Mouse (Mus musculus) frontal cortex, postnatal 10 days (tissue): ENCODE measurements around the gene Skp1a.
A peak's percentile ranks its signal among the peaks of the same experiment; 100 is the strongest.

ENCODE experiments used
- DNase-seq, 2 experiments: peaks; one replicate each; pipeline ENCODE4 v3.0.0; 2022; ENCODE audit warnings: low spot score in 2 of 2, mixed read lengths in 1 of 2

Skp1a gene

DNA sequence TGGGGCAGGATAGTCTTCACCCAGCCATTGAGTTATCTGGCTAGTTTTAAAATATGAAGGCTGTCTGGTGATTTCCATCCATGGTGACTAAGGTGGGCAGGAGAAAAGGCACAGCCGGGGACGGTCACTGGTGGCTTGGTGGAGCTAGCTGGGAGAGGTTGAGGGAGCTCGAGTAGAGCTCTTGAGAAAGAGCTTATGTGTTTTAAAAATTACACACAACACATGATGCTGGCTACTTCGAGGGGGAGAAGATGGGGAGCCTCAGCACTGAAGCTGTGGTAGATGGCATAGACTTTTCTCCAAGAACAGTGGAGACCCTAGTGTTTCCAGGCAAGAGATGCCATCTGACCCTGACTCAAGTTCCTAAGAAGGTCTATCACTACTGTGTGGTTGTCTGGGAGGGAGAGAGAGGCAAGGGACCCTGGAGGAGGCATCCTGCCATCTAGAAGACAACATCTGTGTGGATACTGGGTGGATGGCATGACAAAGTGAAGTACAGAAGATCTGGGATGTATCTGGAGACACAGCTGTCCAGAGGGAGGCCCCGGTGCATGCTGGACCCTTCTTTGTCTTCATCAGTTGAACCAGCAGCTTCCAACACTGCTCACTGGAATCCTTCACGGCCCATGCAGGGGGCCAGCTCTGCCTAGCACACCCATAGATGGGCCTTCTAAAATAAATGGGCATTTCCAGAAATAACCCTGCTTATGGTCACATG lies 45.8 kb downstream of the Skp1a start:
- DNase-seq = no peak

DNA sequence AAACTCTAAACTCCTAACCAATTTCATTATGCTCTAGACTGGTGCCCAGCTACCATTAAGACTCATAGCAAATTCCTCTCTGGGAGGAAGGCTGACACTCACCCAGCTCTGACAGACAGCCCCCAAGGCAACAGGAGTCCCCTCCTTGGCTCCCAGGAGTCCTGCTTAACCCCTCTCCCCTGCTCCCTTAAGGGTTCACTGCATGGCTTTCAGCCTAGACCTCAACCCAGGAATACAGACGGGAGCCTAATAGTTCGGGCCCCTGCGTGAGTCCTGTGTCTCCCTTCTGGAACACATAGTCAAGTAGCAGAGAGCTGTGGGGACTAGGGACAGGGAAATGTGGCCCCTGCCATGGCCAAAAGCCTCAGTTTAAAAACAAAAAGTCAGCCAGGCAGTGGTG lies 46.4 kb downstream of the Skp1a start:
- DNase-seq = no peak

DNA sequence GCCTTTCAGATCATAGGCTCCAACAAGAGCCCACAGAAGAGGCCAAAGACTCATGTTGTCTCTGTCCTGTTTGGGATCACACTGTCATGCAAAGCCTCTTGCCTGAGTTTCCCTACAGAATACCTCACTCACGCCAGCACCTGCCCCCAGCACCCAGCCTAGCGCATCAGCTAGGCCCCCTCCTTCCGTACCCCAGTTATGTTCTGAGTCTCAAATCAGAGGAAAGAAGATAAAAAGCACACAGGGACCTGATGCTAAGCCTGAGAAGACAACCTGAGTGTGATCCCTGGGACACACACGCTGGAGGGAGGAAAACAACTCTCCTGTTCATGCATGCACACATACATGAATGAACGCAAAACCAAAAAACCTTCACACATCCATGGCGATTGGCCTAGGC lies 47.2 kb downstream of the Skp1a start:
- no peak for DNase-seq

- no peak for DNase-seq
Measured at GRCm38 (mm10) chr11:52279611-52280145, 47.9 kb downstream of the Skp1a start.

- no peak for DNase-seq
Measured at GRCm38 (mm10) chr11:52280566-52281455, 49.0 kb downstream of the Skp1a start.

GRCm38 (mm10) chr11:52281568-52282328 lies 50.0 kb downstream of the Skp1a start:
- DNase-seq = no peak

GRCm38 (mm10) chr11:52282420-52282773 lies 50.6 kb downstream of the Skp1a start:
- DNase-seq = no peak

GRCm38 (mm10) chr11:52282774-52283595 lies 51.2 kb downstream of the Skp1a start, which contains the start of gene Tcf7:
TSS of gene Tcf7 (minus strand) at chr11:52283014.
- peak in 1 of 2 experiments; percentile 36 for DNase-seq

DNA sequence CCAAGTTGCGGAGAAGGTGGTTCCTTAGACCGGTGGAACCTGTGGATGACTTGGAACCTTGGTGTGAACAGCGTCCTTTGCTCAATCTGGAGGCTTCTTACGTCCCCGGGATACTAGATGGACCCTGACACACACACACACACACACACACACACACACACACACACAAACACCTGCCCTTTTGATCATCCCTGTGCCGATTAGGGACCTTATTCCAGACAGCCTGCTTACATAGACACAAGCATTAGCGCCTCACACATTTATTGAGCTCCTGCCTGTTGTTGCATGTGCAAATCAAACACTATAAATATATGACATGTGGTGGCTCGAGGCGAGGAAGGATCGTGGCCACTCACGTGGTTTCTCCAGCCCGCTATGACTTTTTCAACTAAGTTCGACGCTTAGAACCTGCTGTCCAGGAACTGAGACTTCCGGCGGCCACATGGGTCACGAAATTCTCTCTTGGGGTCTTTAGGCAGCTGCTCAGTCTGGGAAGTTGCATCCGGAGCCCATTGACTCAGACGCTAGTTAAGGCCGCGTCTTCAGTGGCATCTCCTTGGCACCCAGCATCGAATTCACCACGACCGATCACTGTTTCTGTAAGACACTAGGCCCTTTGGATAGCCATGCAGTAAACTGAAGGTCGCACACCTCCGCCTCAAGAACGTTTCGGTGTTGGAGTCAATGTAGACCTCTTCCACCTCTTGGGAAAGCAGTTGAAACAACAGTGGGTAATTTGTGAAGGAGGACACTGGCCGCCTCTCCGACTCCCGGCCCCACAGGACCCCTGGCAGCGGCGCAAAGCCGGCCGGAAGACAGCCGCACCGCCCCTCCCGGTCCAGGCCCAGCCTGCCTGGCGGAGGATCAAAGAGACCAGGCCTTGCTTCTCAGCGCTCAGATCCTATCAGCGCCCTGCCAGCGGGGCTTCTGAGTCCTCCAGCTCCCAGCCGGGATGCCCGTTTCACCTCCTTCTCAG lies 52.1 kb downstream of the Skp1a start:
- peak; percentile 49 to 61 for DNase-seq

DNA sequence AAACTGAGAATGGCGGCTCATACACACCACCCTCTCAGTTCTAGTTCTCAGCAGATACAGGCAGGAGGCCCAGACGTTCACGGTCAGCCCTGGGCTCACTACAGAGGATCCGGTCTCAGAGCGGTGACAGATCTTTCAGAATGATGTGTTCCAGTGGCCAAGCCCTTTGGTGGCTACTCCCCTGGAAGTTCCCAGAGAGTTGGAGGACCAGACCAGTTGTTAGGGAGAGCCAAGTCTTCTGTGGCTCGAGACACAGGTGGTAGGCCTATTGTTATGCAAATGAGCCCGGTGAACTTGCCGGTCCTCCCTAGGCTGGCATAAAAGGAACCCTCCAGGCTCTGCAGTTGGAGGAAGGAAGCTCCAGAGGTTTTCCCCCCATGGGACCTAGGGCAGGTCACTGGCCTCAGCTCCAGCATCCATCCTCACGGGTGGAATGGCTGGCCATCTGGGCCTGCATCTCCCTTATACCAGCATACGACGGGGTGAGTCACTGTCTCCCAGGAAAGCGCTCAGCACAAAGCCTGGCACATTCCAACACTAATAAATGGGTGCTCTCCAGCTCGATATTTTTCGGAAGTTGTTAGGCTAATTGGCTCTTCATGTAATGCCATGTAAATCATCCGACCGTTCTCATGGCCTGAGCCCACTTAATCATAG lies 54.6 kb downstream of the Skp1a start:
- DNase-seq = no peak

DNA sequence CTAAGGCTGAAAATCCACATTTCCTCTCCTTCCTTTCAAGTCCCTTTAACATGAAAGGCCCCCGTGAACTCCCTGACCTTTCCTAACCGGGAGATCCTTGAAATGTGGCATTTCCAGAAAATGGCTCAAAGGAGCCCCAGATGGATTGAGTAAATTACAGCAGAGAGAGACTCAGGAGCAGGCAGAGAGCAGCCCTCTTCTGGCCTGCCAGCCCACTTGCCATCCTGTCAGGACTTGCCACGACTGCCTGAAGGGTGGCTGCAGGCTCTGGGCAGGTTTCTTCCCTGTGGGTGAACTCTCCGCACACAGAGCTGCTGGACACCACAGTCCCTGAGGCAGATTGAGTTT lies 55.1 kb downstream of the Skp1a start:
- DNase-seq = no peak

GRCm38 (mm10) chr11:52292346-52292745 lies 60.6 kb downstream of the Skp1a start:
- DNase-seq = no peak

DNA sequence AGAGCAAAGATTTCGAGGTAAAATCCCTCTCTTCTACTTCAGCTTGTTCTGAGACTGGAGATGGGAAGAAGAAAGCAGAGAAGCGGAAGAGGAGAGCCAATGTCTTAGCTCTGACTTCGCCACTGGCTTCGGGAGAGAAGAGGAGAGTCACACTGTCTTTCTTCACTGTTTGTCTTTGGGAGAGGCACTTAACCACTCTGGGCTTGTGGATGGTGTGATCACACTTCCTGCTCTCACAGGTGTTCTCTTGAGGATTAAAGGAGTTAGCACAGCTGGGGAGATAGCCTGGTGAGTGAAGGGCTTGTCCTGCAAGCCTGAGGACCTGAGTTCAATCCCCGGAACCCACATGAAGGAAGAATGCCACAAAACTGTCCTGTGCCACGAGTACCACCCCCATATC lies 61.1 kb downstream of the Skp1a start:
- DNase-seq = no peak

- no peak for DNase-seq
Measured at GRCm38 (mm10) chr11:52294103-52294502, 62.3 kb downstream of the Skp1a start.
